18 mouse cellular contexts compared by ENCODE assay signal in the genomic region with DNA sequence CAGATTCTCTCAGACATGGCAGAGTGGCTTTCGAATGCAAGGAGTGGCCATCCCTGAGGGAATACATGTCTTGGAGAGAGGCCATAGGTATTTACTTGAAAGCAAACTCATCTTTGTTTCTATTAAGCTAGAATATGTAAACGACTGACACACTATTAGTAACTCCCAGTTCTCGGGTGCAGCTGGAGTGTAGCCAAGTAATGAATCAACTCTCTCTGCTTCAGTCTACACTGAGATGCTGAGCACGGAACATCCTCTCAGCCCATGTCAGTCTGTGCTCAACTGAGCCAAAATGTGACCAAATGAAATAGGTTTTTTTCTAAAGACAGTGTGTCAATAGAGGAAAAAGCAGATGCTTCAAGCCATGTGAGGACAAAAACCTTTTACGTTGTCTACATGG.
A peak's percentile ranks its signal among the peaks of the same experiment; 100 is the strongest.
DNase-seq lines count a peak whose midpoint lies in the region; ATAC-seq and TF ChIP-seq lines count a peak whose summit lies in the region.
"Had no signal": no experiment of that assay in that cellular context is flagged by ENCODE, and none has a peak within 500 bp of the region (broad histone marks: within the 10 kb centered on the region; RNA-seq: fewer than 3 reads in every experiment).

No protein-coding gene starts in this region.

- CTCF ChIA-PET in Patski (lab: Charles Lee) = interaction anchor here (0.6 kb wide), 1 partner anchor 49 kb away, joined by 4 read pairs; no protein-coding TSS in a partner anchor

- H3K4me2 ChIP-seq in hindbrain, embryonic 15.5 days = no peak overlapping the region
- H3K4me2 ChIP-seq in stomach, embryonic 14.5 days (replicated peaks; ENCODE audit: low read depth, low read length) = no peak overlapping the region
- H3K4me2 ChIP-seq in stomach, postnatal 0 days (replicated peaks; ENCODE audit: low read depth) = no peak overlapping the region
- no peak overlapping the region for H3K4me2 ChIP-seq in stomach, embryonic 15.5 days
- H3K4me2 ChIP-seq: heart, embryonic 13.5 days; limb, embryonic 12.5 days; liver, embryonic 13.5 days had no signal

- H3K4me3 ChIP-seq in hindbrain, embryonic 15.5 days = no peak overlapping the region
- H3K4me3 ChIP-seq in hindbrain, embryonic 10.5 days = no peak overlapping the region
- no peak overlapping the region for H3K4me3 ChIP-seq in stomach, embryonic 14.5 days (ENCODE audit: low read depth, low read length)
- no peak overlapping the region for H3K4me3 ChIP-seq in stomach, postnatal 0 days (ENCODE audit: low read depth, low read length)
- H3K4me3 ChIP-seq in stomach, embryonic 15.5 days (replicated peaks) = no peak overlapping the region
- H3K4me3 ChIP-seq: gastrocnemius, adult 2 months; heart, embryonic 13.5 days; limb, embryonic 12.5 days; liver, embryonic 13.5 days had no signal

- peak; percentile 66; the same call in 1 of the 2 replicates for ATAC-seq in hindbrain, embryonic 15.5 days (ENCODE audit: low FRiP score, low read depth)
- 0 out of 2 replicates have a peak, but pooled peaks have one; percentile 18 for ATAC-seq in stomach, embryonic 14.5 days (ENCODE audit: insufficient number of reproducible peaks, insufficient read depth, low FRiP score, low read depth)
- no peak for ATAC-seq in stomach, postnatal 0 days (ENCODE audit: low FRiP score, low TSS enrichment)
- ATAC-seq in Patski = peak; percentile 60
- ATAC-seq in stomach, embryonic 15.5 days (ENCODE audit: insufficient read depth, low FRiP score, low read depth) = peak; percentile 35; the same call in 1 of the 2 replicates
- ATAC-seq: activated CD4-positive, CD25-positive, alpha-beta regulatory T cell, adult 4 months; intestine, embryonic 16.5 days had no signal

- H3K9me3 ChIP-seq in hindbrain, embryonic 15.5 days = no peaks in the 10 kb centered on the region
- no peaks in the 10 kb centered on the region for H3K9me3 ChIP-seq in hindbrain, embryonic 10.5 days
- H3K9me3 ChIP-seq in stomach, embryonic 14.5 days (ENCODE audit: control insufficient read depth, low read depth, low read length) = no peaks in the 10 kb centered on the region
- no peaks in the 10 kb centered on the region for H3K9me3 ChIP-seq in stomach, postnatal 0 days (ENCODE audit: control insufficient read depth, low read length)
- no peaks in the 10 kb centered on the region for H3K9me3 ChIP-seq in stomach, embryonic 15.5 days
- H3K9me3 ChIP-seq: heart, embryonic 13.5 days; limb, embryonic 12.5 days; liver, embryonic 13.5 days had no signal

- no peaks in the 10 kb centered on the region for H3K4me1 ChIP-seq in hindbrain, embryonic 15.5 days (replicated peaks)
- H3K4me1 ChIP-seq in hindbrain, embryonic 10.5 days (replicated peaks) = no peaks in the 10 kb centered on the region
- H3K4me1 ChIP-seq in stomach, embryonic 14.5 days (ENCODE audit: control insufficient read depth, insufficient read depth, low read length) = no peaks in the 10 kb centered on the region
- no peaks in the 10 kb centered on the region for H3K4me1 ChIP-seq in stomach, postnatal 0 days (replicated peaks; ENCODE audit: control insufficient read depth, insufficient read depth)
- no peaks in the 10 kb centered on the region for H3K4me1 ChIP-seq in stomach, embryonic 15.5 days
- H3K4me1 ChIP-seq: heart, embryonic 13.5 days; limb, embryonic 12.5 days; liver, embryonic 13.5 days had no signal

- 50% methylated on average over 5 of the region's 5 CpGs for WGBS in hindbrain, embryonic 15.5 days
- WGBS in hindbrain, embryonic 10.5 days = 91% methylated on average over 5 of the region's 5 CpGs
- WGBS in stomach, embryonic 14.5 days = 48% methylated on average over 5 of the region's 5 CpGs
- WGBS in stomach, postnatal 0 days = 33% methylated on average over 5 of the region's 5 CpGs
- WGBS in stomach, embryonic 15.5 days = 44% methylated on average over 5 of the region's 5 CpGs

- no peak for TF ChIP-seq EP300 in stomach, postnatal 0 days (optimal IDR thresholded peaks at IDR 0.05)

- no peaks in the 10 kb centered on the region for H3K27me3 ChIP-seq in hindbrain, embryonic 15.5 days
- H3K27me3 ChIP-seq in hindbrain, embryonic 10.5 days (ENCODE audit: insufficient read depth, poor library complexity, severe bottlenecking) = no peaks in the 10 kb centered on the region
- no peaks in the 10 kb centered on the region for H3K27me3 ChIP-seq in stomach, embryonic 14.5 days (ENCODE audit: control insufficient read depth, insufficient read depth, low read length)
- no peaks in the 10 kb centered on the region for H3K27me3 ChIP-seq in stomach, postnatal 0 days (ENCODE audit: control insufficient read depth, insufficient read depth, low read length)
- H3K27me3 ChIP-seq in Patski = no peaks in the 10 kb centered on the region
- H3K27me3 ChIP-seq in stomach, embryonic 15.5 days (replicated peaks) = no peaks in the 10 kb centered on the region
- H3K27me3 ChIP-seq: CH12.LX; heart, embryonic 13.5 days; limb, embryonic 12.5 days; liver, embryonic 13.5 days had no signal

- H3K36me3 ChIP-seq in hindbrain, embryonic 15.5 days = no peaks in the 10 kb centered on the region
- H3K36me3 ChIP-seq in hindbrain, embryonic 10.5 days = no peaks in the 10 kb centered on the region
- no peaks in the 10 kb centered on the region for H3K36me3 ChIP-seq in stomach, embryonic 14.5 days (ENCODE audit: control insufficient read depth, insufficient read depth, low read length)
- H3K36me3 ChIP-seq in stomach, postnatal 0 days (ENCODE audit: control insufficient read depth, insufficient read depth, low read length) = no peaks in the 10 kb centered on the region
- H3K36me3 ChIP-seq in stomach, embryonic 15.5 days = no peaks in the 10 kb centered on the region
- H3K36me3 ChIP-seq: heart, embryonic 13.5 days; limb, embryonic 12.5 days; liver, embryonic 13.5 days had no signal

- TF ChIP-seq CTCF in stomach, postnatal 0 days (IDR thresholded peaks at IDR 0.05; ENCODE audit: low read depth) = no peak
- no peak for TF ChIP-seq CTCF in Patski (IDR thresholded peaks at IDR 0.05)

- POLR2A ChIA-PET in Patski (lab: Charles Lee) = no interaction called here

- no peak for DNase-seq in hindbrain, embryonic 10.5 days (ENCODE audit: low spot score)
- no peak for DNase-seq in stomach, postnatal 0 days (ENCODE audit: low spot score)
- peak; percentile 20 for DNase-seq in Patski (ENCODE audit: low read depth, low spot score)
- no peak for DNase-seq in yolk sac, embryonic 10.5 days (ENCODE audit: low spot score)
- DNase-seq: adrenal gland, postnatal 36 days; cerebellum, postnatal 36 days; gastrocnemius, adult 2 months; heart, postnatal 36 days; liver, embryonic 13.5 days had no signal

- in situ Hi-C loops in Patski (cut with MboI; ENCODE audit: low pct_unique_long_range_greater_than_20kb) = no loop called here

- H3K27ac ChIP-seq in hindbrain, embryonic 15.5 days (replicated peaks) = no peak overlapping the region
- H3K27ac ChIP-seq in hindbrain, embryonic 10.5 days = no peak overlapping the region
- no peak overlapping the region for H3K27ac ChIP-seq in stomach, embryonic 14.5 days (ENCODE audit: low read length)
- H3K27ac ChIP-seq in stomach, postnatal 0 days (replicated peaks) = no peak overlapping the region
- no peak overlapping the region for H3K27ac ChIP-seq in stomach, embryonic 15.5 days
- H3K27ac ChIP-seq: gastrocnemius, adult 2 months; heart, embryonic 13.5 days; kidney, postnatal 0 days; limb, embryonic 12.5 days; liver, embryonic 13.5 days had no signal

- no peak overlapping the region for H3K9ac ChIP-seq in hindbrain, embryonic 15.5 days
- no peak overlapping the region for H3K9ac ChIP-seq in stomach, embryonic 14.5 days (replicated peaks; ENCODE audit: low read depth, low read length)
- no peak overlapping the region for H3K9ac ChIP-seq in stomach, postnatal 0 days (ENCODE audit: low read length)
- H3K9ac ChIP-seq in stomach, embryonic 15.5 days = no peak overlapping the region
- H3K9ac ChIP-seq: heart, embryonic 13.5 days; limb, embryonic 12.5 days; liver, embryonic 13.5 days had no signal
